Mouse (Mus musculus): ENCODE measurements around the gene Klhl7.
"Not testable (repeated sequence)": the region's sequence is repeated elsewhere in the genome, so short reads cannot be mapped to it uniquely, and the experiment has no call there.

The Klhl7 gene

DNA sequence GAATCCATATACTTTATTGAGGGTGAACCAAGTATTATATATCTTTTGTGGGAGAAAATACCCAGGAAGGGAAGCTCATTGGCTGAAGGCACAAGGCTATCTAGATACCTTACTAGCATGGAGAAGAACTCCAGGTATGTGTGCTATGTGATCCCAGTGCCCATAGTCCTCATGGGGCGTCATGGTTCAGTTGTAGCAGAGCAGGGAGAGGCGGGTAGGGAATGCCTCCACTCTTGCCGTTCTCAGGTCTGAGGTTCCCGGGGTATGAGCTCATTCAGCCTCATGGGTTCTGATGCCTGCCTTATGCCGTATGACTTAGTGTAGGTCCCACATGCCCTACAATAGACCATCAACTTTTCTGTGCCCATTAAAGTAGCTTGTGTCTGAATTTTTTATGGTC lies 4.5 kb upstream of the Klhl7 start:
- no peak for DNase-seq

DNA sequence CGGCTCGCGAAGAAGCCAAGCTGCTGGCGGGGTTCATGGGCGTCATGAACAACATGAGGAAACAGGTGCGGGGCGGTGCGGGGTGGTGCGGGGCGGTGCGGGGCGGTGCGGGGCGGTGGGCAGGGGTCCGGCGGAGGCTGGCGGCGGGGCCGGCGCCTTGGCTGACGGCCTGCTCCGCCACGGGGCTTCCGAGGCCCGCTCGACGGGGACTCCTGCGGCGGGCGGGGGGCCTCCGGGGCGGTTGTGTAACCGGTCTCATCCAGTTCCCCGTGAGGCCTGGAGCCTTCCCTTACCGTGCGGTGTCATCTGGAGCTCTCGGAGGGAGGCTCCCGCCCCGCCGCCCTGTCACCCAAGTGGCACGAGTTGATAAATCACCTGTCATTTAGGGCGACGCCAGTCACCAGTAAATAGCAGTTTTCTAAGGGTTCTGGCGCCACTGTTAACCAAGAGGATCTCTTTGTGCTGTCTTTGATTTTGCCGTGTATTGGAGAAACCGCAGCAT lies 456 bp downstream of the Klhl7 start:
- DNase-seq = peak; percentile 78 to 84

DNA sequence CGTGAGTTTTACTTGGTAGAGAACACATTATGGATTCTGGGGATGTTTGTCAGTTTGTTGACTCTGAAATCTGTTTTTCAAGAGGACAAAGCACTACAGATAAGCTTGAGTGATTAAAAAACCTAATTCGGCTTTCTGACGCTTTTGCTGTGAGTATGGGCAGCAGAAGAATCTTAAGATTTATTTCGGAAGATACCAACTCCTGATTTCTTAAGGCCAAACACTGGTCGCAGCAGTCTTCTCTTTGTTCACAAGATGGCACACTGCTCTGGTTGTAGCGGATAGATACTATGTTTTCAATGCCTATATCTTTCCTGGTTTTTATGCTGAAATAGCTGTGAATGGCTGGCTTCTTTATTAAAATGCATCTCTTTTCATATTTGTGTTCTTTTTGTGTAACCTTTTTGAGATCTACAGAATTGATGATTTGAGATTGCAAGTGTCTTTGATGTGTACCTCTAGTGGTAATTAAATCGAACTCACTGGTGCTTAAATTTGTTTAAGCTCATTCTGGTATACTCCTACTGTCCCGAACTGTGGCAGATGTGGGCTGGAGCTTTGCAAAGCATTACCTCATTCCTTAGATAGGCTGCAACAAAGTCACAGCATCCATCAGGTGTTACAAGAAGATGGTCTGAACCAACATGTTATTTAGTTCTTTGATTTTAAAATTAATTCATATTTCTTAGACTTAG lies 1.2 kb downstream of the Klhl7 start:
- peak in 1 of 2 experiments; percentile 30 for DNase-seq

DNA sequence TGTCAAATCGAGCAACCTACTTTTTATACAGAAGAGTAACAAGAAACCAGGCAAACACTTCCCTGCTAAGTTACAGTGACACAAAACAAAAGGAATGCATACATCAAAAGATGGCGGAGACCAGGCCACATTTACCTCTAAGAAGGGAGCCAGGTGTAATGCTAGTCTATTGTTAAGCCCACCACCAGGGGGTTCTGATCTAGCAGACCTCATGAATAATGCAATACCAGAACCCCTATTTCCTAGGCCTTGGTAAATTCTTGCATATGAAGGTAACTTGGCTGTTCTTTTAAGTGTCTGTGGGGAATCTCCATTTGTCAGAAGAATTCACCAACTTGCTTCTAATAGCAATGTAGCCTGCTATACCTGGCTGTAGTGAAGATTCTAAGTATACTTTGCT lies 2.8 kb downstream of the Klhl7 start:
- DNase-seq = not testable (repeated sequence)

DNA sequence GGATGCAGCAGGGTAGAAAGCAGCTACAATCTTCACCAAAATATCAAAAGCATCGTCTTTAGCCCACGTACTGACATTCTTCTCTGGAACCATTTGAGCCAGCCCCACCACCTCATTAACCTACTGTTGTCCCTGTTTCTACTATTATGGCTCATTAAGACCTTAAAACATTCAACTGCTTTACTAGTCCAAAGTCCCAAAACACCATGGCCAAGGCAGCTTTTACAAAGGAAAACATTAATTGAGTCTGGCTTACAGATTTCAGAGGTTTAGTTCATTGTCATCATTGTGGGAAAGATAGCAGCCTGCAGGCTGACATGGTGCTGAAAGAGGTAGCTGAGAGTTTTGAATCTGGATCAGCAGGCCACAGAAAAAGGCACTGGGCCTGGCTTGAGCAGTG lies 3.4 kb downstream of the Klhl7 start:
- no peak for DNase-seq

DNA sequence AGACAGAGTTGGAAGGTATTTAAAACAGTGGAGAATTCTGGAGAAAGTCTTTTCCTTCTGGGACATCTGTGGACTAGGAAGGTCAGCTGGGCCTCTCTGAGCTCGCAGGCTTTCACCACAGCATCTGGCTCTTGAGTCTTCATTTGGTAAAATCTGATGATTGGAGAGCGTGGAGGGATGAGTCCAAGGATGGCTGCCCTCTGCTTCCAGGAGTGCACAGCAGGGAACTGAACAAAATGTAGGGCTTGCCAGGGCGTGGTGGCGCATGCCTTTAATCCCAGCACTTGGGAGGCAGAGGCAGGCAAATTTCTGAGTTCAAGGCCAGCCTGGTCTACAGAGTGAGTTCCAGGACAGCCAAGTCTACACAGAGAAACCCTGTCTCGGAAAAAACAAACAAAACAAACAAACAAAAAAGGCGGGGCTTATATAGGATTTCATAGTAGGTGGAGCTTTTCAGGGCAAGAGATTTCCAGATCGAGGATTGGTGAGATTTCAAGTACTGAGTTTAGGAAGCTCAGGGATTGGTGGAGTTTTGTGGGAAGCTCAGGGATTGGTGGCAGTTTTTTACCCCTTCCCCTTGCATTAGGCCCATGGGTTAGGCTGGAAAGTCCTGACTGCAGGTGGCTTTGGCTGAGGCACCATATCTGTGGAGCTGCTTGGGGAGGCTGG lies 6.8 kb downstream of the Klhl7 start:
- DNase-seq = no peak

DNA sequence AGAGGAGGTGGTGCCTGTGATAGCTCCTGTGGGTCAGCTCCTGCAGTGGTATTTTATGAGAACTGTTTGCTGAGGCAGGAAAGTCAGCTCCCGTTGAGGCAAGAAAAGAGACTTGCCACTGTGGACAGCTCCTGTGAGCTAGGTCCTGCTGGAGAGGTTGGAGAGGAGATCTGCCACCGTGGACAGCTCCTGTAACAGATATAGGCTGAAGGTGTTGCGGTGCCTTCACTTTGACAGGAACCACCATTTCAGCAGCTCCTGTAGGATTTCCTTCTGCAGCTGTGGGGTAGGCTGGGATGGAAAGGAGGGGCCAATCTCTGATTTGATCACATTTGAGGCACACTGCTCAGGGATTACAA lies 7.3 kb downstream of the Klhl7 start:
- DNase-seq = no peak

DNA sequence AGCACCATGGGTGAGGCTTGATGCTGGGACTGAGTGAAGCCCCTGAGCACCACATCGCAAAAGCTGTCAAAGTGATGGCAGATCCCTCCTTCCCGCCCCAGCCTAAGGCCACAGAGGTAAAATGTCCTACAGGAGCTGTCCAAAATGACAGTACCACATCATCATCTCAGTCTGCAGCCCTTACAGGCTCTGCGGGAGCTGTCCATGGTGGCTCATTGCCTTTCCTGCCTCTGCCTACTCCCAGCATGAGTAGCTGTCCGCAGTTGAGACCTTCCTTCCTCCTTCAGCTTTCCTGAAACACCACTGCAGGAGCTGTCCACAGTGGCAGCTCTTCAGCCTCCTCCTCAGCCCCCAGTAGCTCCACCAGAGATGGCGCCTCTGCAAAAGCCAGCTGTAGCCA lies 9.7 kb downstream of the Klhl7 start:
- no peak for DNase-seq

DNA sequence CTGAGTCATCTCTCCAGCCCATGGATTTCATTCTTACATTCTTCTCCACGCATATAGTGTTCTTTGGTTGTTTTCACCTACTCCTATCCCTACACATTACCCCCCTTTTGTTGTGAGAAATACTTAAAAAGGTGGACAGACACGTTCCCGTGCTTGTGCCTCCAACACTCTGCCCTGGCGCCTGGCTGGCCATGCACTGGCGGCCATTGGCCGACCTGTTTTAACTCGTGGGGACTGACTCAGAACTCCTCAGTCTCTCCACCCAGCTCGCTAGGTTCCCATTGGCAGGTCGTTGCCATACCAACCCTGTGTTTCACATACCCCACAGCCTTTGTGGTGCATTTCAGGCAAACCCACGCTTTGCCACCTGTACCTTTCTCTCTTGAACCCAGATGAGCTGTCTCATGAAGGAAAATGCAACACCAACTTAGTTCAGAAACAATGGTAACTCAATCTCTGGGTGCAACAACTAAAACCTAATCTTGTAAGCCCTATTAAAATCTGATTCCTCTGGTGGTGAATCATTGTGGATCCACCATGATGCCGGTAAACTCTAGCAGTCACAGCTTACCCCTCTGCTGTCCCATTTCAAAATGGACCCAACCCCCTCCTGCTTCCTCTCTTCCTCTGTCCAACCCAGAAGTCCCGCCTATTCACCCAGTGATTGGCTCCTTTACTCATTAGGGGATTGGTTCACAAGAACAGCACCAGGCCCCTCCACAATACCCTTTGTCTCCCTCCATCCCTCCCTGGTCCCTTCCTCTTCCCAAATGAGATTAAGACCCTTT lies 11.9 kb downstream of the Klhl7 start:
- DNase-seq = no peak

DNA sequence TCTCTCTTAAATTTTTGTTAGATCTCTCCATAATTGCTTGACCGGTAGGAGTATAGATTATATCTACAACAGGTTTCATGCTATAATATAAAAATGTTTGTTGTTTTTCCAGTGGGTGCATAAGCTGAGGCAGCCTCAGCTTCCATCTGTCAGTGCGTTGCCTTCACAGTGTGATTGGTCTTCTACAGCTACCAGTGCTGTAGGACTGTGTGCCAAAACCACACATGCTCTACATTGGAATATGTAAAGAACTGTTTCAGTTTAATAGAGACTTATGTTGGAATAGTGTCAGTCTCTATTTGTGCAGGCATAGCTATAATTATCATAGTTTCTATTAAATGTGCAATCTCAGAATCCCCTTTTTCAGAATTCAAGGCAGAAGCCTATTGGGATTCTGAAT lies 21.8 kb downstream of the Klhl7 start:
- DNase-seq = no peak

DNA sequence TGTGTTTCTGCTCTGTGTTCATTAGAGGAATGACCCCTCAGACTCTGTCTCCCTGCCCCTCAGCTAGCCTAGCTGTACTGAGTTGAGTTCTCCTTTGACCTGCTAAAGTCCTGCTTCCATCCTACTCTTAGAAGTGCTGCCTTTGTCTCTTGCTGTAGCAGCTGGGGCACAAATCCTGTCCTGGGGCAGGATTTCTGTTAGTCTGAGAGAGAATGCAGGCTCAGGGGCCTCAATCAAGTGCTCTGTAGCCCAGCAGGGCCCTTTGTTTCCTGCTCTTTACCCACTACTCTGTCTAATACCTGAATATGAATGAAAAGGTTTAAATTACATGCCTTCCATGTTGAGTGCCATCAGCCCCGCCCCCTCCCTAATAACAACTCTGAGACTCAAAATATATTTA lies 23.8 kb downstream of the Klhl7 start:
- no peak for DNase-seq

DNA sequence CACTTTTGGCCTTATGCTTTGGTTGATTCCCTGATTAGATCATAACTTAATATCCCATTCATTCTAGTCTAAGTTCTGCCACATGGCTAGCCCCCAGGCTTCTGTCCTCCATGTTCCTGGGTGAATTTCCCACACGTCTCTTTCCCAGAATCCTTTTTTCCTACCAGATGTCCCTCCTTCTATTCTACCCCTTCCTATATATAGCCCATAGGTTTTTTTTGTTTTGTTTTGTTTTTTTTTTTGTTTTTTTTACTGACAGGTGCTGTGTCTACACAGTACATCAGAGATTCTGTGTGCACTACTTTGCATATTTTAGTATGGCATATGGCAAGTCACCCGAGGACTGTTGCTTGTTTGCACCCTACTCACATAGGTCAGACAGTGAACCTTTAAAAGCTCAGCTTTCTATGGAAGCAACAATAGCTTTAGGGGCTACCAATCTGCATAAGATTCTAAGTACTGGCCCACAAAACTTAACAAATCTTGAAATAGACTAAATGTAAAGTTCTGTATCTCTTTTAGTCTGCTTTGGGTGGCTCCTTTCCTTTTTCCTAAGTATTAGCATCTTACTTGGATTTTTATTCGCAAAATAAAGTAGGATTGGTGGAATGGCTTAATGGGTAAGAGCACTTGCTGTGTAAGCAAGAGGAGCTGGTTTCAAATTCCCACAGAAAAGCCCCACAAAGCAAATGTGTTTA lies 24.3 kb downstream of the Klhl7 start:
- DNase-seq = no peak

DNA sequence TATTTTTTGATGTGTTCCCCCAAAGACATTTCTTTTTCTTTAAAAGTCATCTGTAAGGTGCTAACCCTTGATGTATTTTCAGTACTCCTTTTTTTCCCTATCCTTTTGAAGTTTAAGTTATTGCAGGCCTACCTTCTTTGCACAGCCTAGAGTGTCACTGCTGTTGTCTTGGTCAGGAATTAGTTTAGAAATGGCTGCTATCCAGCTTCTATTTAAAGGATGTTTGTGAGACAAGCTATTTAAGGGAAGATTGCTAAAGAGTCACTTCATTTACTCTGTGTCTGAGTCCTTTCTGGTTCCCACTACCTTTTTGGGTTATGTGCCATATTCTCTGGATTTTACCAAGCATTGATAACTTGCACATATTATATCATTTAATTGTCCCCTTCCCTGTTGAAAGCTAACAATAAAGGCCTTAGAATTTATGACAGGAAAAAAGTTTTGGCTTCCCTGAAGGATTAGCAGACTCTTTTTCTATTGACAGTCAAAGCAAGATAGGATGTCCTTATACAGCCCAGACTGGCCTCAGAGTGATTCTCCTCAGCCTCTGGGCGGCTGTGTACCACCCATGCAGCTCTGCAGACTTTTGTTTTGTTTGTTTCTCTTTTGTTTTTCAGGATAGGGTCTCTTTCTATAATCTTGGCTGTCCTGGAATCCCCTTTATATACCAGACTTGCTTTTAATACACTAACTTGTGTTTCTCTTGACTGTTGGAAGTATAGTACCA lies 25.7 kb downstream of the Klhl7 start:
- DNase-seq = no peak

DNA sequence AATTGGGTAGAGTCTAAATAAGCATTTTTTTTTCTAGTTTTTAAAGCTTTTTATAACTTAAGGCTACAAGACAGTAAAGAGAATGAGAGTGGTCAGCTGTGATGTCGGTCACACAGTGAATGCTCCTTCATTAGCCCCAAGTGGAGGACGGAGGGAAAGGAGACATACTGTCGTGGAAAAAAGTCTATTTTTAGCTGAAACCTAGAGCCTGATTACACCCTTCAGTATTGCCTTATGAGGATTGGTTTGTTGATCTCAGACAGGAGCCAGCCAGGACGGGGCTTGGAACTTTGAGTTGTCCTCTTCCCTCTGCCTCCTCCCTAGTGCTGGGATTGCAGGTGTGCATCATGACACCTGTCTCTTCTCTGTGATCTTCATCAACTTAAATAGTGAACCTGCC lies 26.6 kb downstream of the Klhl7 start:
- DNase-seq = no peak

DNA sequence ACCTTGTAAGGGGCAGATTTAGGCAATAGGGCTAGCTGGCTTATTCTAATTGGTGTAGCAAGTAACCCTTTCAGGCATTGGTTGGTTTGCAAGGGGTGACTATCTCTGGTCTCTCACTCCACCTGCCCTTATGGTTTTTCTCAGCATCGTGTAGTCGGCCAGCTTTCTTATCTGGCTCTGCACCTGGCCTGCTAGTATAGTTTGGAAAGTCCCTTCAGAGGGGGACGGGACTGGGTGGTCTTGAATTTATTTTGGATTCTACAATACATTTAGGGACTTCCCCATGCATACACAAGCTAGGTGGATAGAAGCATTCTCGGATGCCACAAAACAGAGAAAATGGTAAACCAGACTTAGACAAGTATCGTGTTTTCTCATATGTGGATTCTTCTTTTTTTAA lies 46.6 kb downstream of the Klhl7 start:
- DNase-seq = no peak

DNA sequence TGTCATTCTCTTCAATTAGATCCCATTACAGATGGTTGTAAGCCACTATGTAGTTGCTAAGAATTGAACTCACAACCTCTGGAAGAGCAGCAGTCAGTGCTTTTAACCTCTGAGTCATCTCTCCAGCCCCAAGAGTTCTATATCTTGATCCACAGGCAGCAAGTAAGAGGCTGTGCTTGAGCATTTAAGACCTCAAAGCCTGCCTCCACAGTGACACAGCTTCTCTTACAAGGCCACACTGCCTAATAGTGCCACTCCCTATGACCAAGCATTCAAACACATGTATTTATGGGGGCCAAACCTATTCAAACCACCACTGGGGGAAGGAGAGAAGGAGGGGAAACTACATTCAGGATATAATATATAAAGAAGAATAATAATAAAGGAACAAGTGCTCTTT lies 51.8 kb downstream of the Klhl7 start:
- no peak for DNase-seq

DNA sequence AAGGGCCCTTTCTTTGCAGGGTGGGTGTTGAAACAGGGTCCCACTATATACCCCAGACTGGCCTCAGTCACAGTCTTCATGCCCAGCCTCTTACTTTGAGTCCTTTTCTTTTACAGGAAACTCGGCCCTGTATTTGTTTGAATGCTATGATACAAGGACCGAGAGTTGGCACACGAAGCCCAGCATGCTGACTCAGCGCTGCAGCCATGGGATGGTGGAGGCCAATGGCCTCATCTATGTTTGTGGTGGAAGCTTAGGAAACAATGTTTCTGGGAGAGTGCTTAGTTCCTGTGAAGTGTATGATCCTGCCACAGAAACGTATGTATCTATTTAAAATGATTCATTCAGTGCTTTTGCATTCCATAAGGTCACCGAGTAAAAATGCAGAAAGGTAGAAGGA lies 56.4 kb downstream of the Klhl7 start:
- DNase-seq = no peak

DNA sequence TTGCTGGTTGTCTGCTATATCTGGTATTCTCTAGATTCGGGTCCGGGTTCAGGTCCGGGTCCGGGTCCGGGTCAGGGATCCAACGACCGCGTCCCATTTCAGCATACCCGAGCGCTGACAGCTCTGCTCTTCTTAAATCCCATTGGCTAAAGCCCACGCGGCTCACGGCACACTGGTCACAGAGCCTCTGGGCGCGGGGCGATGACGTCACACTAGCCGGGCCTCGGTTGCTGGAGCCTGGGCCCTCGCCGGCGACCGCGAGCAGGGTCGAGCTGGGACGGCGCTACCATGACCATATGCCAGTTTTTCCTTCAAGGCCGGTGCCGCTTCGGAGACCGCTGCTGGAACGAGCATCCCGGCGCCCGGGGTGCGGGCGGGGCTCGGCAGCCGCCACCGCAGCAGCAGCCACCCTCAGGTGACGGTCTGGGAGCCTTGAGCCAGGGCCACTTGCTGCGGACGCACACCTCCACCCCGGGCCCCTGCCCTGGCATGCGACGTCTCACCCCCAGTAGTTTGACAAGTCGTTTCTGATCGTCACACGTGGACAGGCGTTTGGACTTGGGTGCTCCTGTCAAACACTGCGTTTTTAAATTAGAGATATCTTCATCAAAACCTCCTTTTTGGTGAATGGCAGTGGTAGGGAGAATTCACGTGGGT lies 64.5 kb downstream of the Klhl7 start, which contains the start of gene Nupl2:
Gene Nupl2, plus strand, starts transcription at position 175 of the 657 bp plus-strand sequence.
- peak; percentile 98 to 99 for DNase-seq

DNA sequence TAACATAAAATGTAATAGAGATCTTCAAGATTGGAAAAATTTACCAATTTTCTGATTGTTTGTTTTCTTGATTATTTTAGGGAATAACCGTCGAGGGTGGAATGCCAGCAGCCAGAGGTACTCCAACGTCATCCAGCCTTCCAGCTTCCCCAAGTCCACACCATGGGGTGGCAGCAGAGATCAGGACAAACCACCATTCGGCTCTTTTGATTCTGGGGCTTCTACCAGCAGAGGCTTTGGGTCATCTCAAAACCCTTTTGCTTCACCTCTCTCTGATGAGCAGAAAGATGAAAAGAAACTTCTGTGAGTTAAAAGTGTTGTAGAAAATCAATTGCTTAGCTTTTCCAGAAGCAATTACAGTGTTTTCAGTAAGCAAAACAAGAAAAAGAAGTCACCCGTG lies 66.9 kb downstream of the Klhl7 start:
- peak in 1 of 2 experiments; percentile 24 for DNase-seq

DNA sequence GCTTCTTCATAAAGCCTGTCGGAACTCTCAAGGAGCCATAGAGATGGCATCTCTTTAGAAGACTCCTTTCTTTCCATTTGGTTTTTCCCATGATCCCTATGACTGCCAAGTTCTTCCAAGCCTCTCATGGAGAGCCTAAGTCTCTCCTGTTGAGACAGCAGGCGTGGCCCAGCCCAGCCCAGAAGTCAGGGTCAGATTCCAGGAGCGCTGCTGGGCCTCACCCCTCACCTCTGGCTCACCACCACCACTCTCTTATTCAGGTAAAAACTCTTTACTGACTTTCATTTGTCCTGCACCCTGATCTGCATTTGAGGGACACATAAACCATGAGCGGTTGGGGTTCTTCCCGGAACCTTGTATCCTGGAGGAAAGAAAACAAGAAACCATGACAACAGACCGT lies 69.5 kb downstream of the Klhl7 start:
- no peak for DNase-seq

DNA sequence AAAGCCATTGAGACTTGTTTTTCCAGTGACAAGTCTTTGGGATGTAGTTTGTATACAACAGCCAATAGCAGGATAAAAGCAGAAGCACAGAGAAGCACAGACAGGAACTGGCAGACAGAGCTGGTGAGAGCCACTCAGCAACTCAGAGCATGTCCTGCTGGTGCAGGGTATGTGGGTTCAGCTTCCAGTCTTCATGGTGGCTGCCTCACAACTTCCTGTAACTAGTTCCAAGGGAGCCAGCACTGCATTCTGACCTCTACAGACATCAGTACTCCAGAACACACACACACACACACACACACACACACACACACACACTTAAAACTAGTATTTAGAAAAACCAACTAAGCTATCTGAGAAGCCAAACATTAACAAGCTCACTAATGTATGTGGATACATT lies 71.7 kb downstream of the Klhl7 start:
- DNase-seq = no peak

All from cerebellum, postnatal 25 days (tissue).